In genomic region chr7:142509518-142509917, GRCm38 (mm10) we compare ENCODE assay signal across 12 mouse cellular contexts. TPM values are rescaled to one million over a fixed set of nuclear protein-coding genes. Genes with fewer than 3 reads are reported as not detected.
DNase-seq lines count a peak whose midpoint lies in the region; ATAC-seq and TF ChIP-seq lines count a peak whose summit lies in the region.
"Had no signal": no experiment of that assay in that cellular context is flagged by ENCODE, and none has a peak within 500 bp of the region (broad histone marks: within the 10 kb centered on the region; RNA-seq: fewer than 3 reads in every experiment).

No protein-coding gene starts in this region.

- ATAC-seq in midbrain, embryonic 11.5 days (ENCODE audit: low FRiP score): 0 out of 2 replicates have a peak, but pooled peaks have one; percentile 22

- no peaks in the 10 kb centered on the region for H3K36me3 ChIP-seq in hindbrain, embryonic 10.5 days
- H3K36me3 ChIP-seq in midbrain, embryonic 11.5 days (ENCODE audit: control insufficient read depth, insufficient read depth, low read length): no peaks in the 10 kb centered on the region

- H3K4me1 ChIP-seq in hindbrain, embryonic 10.5 days (replicated peaks): peaks cover 59% of the 10 kb centered on the region
- H3K4me1 ChIP-seq in midbrain, embryonic 11.5 days (ENCODE audit: control insufficient read depth, insufficient read depth, low read length): peaks cover 27% of the 10 kb centered on the region

- H3K27me3 ChIP-seq in hindbrain, embryonic 10.5 days (ENCODE audit: insufficient read depth, poor library complexity, severe bottlenecking): 0 out of 2 replicates have a peak, but pooled peaks cover 6% of the 10 kb centered on the region
- no peaks in the 10 kb centered on the region for H3K27me3 ChIP-seq in midbrain, embryonic 11.5 days (ENCODE audit: control insufficient read depth, insufficient read depth, low read length)

- H3K4me3 ChIP-seq in gastrocnemius, adult 2 months: peak overlapping the region; percentile 86
- H3K4me3 ChIP-seq in hindbrain, embryonic 10.5 days: no peak overlapping the region
- no peak overlapping the region for H3K4me3 ChIP-seq in midbrain, embryonic 11.5 days (ENCODE audit: low read depth, low read length)

- H3K27ac ChIP-seq in gastrocnemius, adult 2 months: peak overlapping the region; percentile 70
- H3K27ac ChIP-seq in hindbrain, embryonic 10.5 days: peak overlapping the region; percentile 90
- peak overlapping the region; percentile 56 for H3K27ac ChIP-seq in midbrain, embryonic 11.5 days (ENCODE audit: low read depth, low read length)

- no peak for TF ChIP-seq CTCF in gastrocnemius, adult 2 months (IDR thresholded peaks at IDR 0.05)

- intact Hi-C loops in gastrocnemius, adult 2 months (cut with DNase I): no loop called here

- no peak overlapping the region for H3K4me2 ChIP-seq in midbrain, embryonic 11.5 days

- 41% methylated on average over 14 of the region's 14 CpGs for WGBS in hindbrain, embryonic 10.5 days
- WGBS in midbrain, embryonic 11.5 days: 43% methylated on average over 14 of the region's 14 CpGs

- peak; percentile 65 for DNase-seq in gastrocnemius, adult 2 months
- DNase-seq in gastrocnemius, adult 18-20 months (ENCODE audit: low spot score): no peak
- DNase-seq in ZHBTc4 (ENCODE audit: low read depth, low spot score): peak; percentile 21
- no peak for DNase-seq in hindbrain, embryonic 10.5 days (ENCODE audit: low spot score)
- peak; percentile 88 for DNase-seq in midbrain, embryonic 11.5 days (ENCODE audit: low spot score, missing footprints)
- DNase-seq in left cerebral cortex, adult 8-10 months (ENCODE audit: low spot score in 2 of 2): no peak
- no peak for DNase-seq in retina, postnatal 1 day
- no peak for DNase-seq in c-Kit-positive CD71-positive TER-119-positive erythroid progenitor cells, embryonic 14.5 days (ENCODE audit: low spot score)
- DNase-seq: cerebellum, adult 11-12 months; gastrocnemius, postnatal 10 days; thymus, adult 2 months had no signal

- H3K9ac ChIP-seq in midbrain, embryonic 11.5 days (ENCODE audit: low read length): no peak overlapping the region; the same call in 1 of the 2 replicates

- no peaks in the 10 kb centered on the region for H3K9me3 ChIP-seq in hindbrain, embryonic 10.5 days
- H3K9me3 ChIP-seq in midbrain, embryonic 11.5 days (ENCODE audit: control insufficient read depth, low read length): no peaks in the 10 kb centered on the region

RNA-seq across cellular contexts. Expression of gene Tnnt3, which starts 10.9 kb away (rescaled TPM):
- total RNA-seq in gastrocnemius, adult 2 months (2021): over 10,000 TPM; 28,899 to 38,022 TPM
- total RNA-seq in gastrocnemius, adult 18-20 months (2021): over 10,000 TPM; 35,269 to 35,976 TPM
- 1.1 and 3.0 TPM in 2 replicates for polyA plus RNA-seq in hindbrain, embryonic 10.5 days (2016; fragmentation: Nextera tagmentation; extraction: Ambion mirVana)
- 0.77 and 2.0 TPM in 2 replicates for polyA plus RNA-seq in midbrain, embryonic 11.5 days (2014; fragmentation: Nextera tagmentation; extraction: Ambion mirVana)
- total RNA-seq in left cerebral cortex, adult 8-10 months (2022): 10 to 100 TPM in 1 of 4 experiments, 1 to 10 TPM in 2, under 1 TPM in 1; 0.88 to 14.3 (median 6.5) TPM
- polyA plus RNA-seq: liver, adult 2 months had no signal

RNA-seq across cellular contexts. Expression of gene Mrpl23, which starts 23.0 kb away (rescaled TPM):
- total RNA-seq in gastrocnemius, adult 2 months (2021): 1 to 10 TPM in 1 of 2 experiments, under 1 TPM in 1; 0.89 to 1.4 TPM
- 1 to 10 TPM; 1.7 to 1.9 TPM for total RNA-seq in gastrocnemius, adult 18-20 months (2021)
- 17.7 and 19.7 TPM in 2 replicates for polyA plus RNA-seq in hindbrain, embryonic 10.5 days (2016; fragmentation: Nextera tagmentation; extraction: Ambion mirVana)
- polyA plus RNA-seq in midbrain, embryonic 11.5 days (2014; fragmentation: Nextera tagmentation; extraction: Ambion mirVana): 13.9 and 16.6 TPM in 2 replicates
- total RNA-seq in left cerebral cortex, adult 8-10 months (2022): 1 to 10 TPM; 3.4 to 8.4 (median 7.0) TPM

RNA-seq across cellular contexts. Expression of gene Lsp1, which starts 48.9 kb away (rescaled TPM):
- total RNA-seq in gastrocnemius, adult 2 months (2021): 10 to 100 TPM; 25.8 to 47.3 TPM
- total RNA-seq in gastrocnemius, adult 18-20 months (2021): 10 to 100 TPM; 30.3 to 38.4 TPM
- polyA plus RNA-seq in hindbrain, embryonic 10.5 days (2016; fragmentation: Nextera tagmentation; extraction: Ambion mirVana): 17.9 and 19.4 TPM in 2 replicates
- polyA plus RNA-seq in midbrain, embryonic 11.5 days (2014; fragmentation: Nextera tagmentation; extraction: Ambion mirVana): 11.1 and 13.1 TPM in 2 replicates
- 10 to 100 TPM; 10.8 to 18.8 (median 13.9) TPM for total RNA-seq in left cerebral cortex, adult 8-10 months (2022)

Comparison
In these comparisons a context has a peak if more than half of its experiments do, and no peak if none do; other contexts are left out.
1. DNase-seq: peak in gastrocnemius, adult 2 months (single experiment), ZHBTc4 (single experiment) and midbrain, embryonic 11.5 days (single experiment); none in gastrocnemius, adult 18-20 months (single experiment), hindbrain, embryonic 10.5 days (single experiment), left cerebral cortex, adult 8-10 months (0 of 2), retina, postnatal 1 day (single experiment) and c-Kit-positive CD71-positive TER-119-positive erythroid progenitor cells, embryonic 14.5 days (single experiment).
2. RNA of gene Tnnt3, which starts 10.9 kb away (total RNA-seq): 28,899 to 38,022 TPM in gastrocnemius, adult 2 months and 35,269 to 35,976 TPM in gastrocnemius, adult 18-20 months; 0.88 to 14.3 TPM in left cerebral cortex, adult 8-10 months; every median in the first group is over 1,000 times any median in the second.
3. Peak in every context shown above with its lines, with median percentiles within 50 percentile points of each other: H3K27ac ChIP-seq.